23 mouse cellular contexts compared by ENCODE assay signal in the genomic region with DNA sequence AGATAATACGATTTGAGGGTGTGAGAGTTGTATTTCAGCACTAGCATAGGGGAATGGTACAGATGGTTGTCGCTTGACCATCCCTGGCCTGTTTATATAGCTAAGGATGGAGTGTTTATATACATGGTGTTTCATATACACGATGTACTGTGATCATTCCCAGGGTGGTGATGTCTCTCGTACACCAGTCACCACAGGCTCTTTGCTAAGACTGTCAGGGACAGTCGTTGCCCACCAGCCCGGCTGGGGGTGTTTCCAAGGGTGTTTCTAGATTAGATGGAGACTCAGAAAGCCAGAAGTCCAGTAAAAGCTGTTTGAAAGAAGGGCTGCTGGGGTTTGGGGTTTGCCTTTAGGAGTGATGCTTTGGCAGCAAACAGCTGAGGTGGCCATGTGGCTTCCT.
"Had no signal": no experiment of that assay in that cellular context is flagged by ENCODE, and none has a peak within 500 bp of the region (broad histone marks: within the 10 kb centered on the region; RNA-seq: fewer than 3 reads in every experiment).

No protein-coding gene starts in this region.

- H3K27ac ChIP-seq: forebrain, embryonic 15.5 days; hindbrain, embryonic 13.5 days; hindbrain, embryonic 15.5 days; hindbrain, postnatal 0 days; kidney, embryonic 15.5 days; kidney, postnatal 0 days; limb, embryonic 13.5 days; limb, embryonic 15.5 days; liver, embryonic 12.5 days had no signal

- H3K4me3 ChIP-seq: forebrain, embryonic 15.5 days; heart, embryonic 12.5 days; hindbrain, embryonic 13.5 days; hindbrain, embryonic 15.5 days; kidney, embryonic 15.5 days; limb, embryonic 13.5 days; limb, embryonic 15.5 days; liver, embryonic 12.5 days had no signal

- H3K4me1 ChIP-seq: forebrain, embryonic 15.5 days; heart, embryonic 12.5 days; hindbrain, embryonic 13.5 days; hindbrain, embryonic 15.5 days; kidney, embryonic 15.5 days; limb, embryonic 13.5 days; limb, embryonic 15.5 days; liver, embryonic 12.5 days had no signal

- H3K9ac ChIP-seq: forebrain, embryonic 15.5 days; forebrain, postnatal 0 days; heart, embryonic 12.5 days; hindbrain, embryonic 13.5 days; hindbrain, embryonic 15.5 days; kidney, embryonic 15.5 days; limb, embryonic 13.5 days; limb, embryonic 15.5 days; liver, embryonic 12.5 days had no signal

- DNase-seq: forebrain, postnatal 0 days; gastrocnemius, postnatal 14 days; gastrocnemius, postnatal 36 days; heart, adult 18-20 months; kidney, adult 11 months; kidney, adult 2 months; kidney, adult 9 months; kidney, postnatal 14 days; kidney, postnatal 36 days; layer of hippocampus, adult 9-11 months; layer of hippocampus, postnatal 36 days; left cerebral cortex, postnatal 4 days had no signal

- H3K27me3 ChIP-seq: forebrain, embryonic 15.5 days; heart, embryonic 12.5 days; hindbrain, embryonic 13.5 days; hindbrain, embryonic 15.5 days; kidney, embryonic 15.5 days; limb, embryonic 13.5 days; limb, embryonic 15.5 days; liver, embryonic 12.5 days had no signal

- ATAC-seq: forebrain, embryonic 15.5 days; forebrain, postnatal 0 days; hindbrain, postnatal 0 days; intestine, embryonic 16.5 days; liver, embryonic 12.5 days had no signal

- H3K9me3 ChIP-seq: forebrain, embryonic 15.5 days; heart, embryonic 12.5 days; hindbrain, embryonic 13.5 days; hindbrain, embryonic 15.5 days; kidney, embryonic 15.5 days; limb, embryonic 13.5 days; limb, embryonic 15.5 days; liver, embryonic 12.5 days had no signal

- H3K4me2 ChIP-seq: forebrain, embryonic 15.5 days; heart, embryonic 12.5 days; hindbrain, embryonic 13.5 days; hindbrain, embryonic 15.5 days; kidney, embryonic 15.5 days; limb, embryonic 13.5 days; limb, embryonic 15.5 days; liver, embryonic 12.5 days had no signal

- H3K36me3 ChIP-seq: forebrain, embryonic 15.5 days; heart, embryonic 12.5 days; hindbrain, embryonic 13.5 days; hindbrain, embryonic 15.5 days; kidney, embryonic 15.5 days; limb, embryonic 13.5 days; limb, embryonic 15.5 days; liver, embryonic 12.5 days had no signal
